Mouse (Mus musculus): ENCODE results near the gene Kif2c. TPM values are rescaled to one million over a fixed set of nuclear protein-coding genes. Genes with fewer than 3 reads are reported as not detected.

Gene Kif2c
- 4.2 and 9.1 TPM in 2 replicates for total RNA-seq (2014; rRNA removed)
- 4.4 and 5.0 TPM in 2 replicates for polyA plus RNA-seq (2015; fragmentation: Nextera tagmentation; extraction: Ambion mirVana)

- Histone ChIP-seq H3K4me3 (ENCODE audit: low read depth, low read length) (peak within 1 kb of the TSS; percentile 41), H3K9ac (peak within 1 kb of the TSS; percentile 57), H3K36me3 (ENCODE audit: insufficient read depth) (no peaks in the 10 kb centered on the region), H3K27ac (ENCODE audit: low read depth, low read length) (peak within 1 kb of the TSS; percentile 74; the same call in 1 of the 2 replicates), H3K4me1 (ENCODE audit: insufficient read depth) (no peaks in the 10 kb centered on the region; the same call in 1 of the 2 replicates), H3K27me3 (ENCODE audit: insufficient read depth, low read length) (no peaks in the 10 kb centered on the region), H3K4me2 (ENCODE audit: low read depth) (peak within 1 kb of the TSS; percentile 81), H3K9me3 (ENCODE audit: low read length) (no peaks in the 10 kb centered on the region)
- ATAC-seq (peak; percentile 100), DNase-seq (peak; percentile 97)
- under 1% methylated on average over 42 of the region's 42 CpGs for WGBS
- TF ChIP-seq CTCF (IDR thresholded peaks at IDR 0.05; ENCODE audit: low read depth), result no peak
Observed at GRCm38 (mm10) chr4:117181863-117182758, at the start of gene Kif2c. Gene Kif2c (minus strand): TSS chr4:117182639.

- WGBS, result 93% methylated on average over 2 of the region's 2 CpGs
- H3K9me3 ChIP-seq (ENCODE audit: low read length), result no peaks in the 10 kb centered on the region
- ATAC-seq (no peak), DNase-seq (no peak)
- no peaks in the 10 kb centered on the region for H3K36me3 ChIP-seq (ENCODE audit: insufficient read depth)
- H3K9ac ChIP-seq, result no peak overlapping the region
- H3K27me3 ChIP-seq (ENCODE audit: insufficient read depth, low read length), result no peaks in the 10 kb centered on the region
- no peak overlapping the region for H3K4me3 ChIP-seq (ENCODE audit: low read depth, low read length)
- H3K27ac ChIP-seq (ENCODE audit: low read depth, low read length), result no peak overlapping the region
- H3K4me2 ChIP-seq (ENCODE audit: low read depth), result no peak overlapping the region
- no peaks in the 10 kb centered on the region for H3K4me1 ChIP-seq (ENCODE audit: insufficient read depth)
- TF ChIP-seq CTCF (IDR thresholded peaks at IDR 0.05; ENCODE audit: low read depth), result no peak
Observed at GRCm38 (mm10) chr4:117231208-117231607, 48.8 kb upstream of the Kif2c start.

- TF ChIP-seq CTCF (IDR thresholded peaks at IDR 0.05; ENCODE audit: low read depth), result peak; percentile 44
- no peaks in the 10 kb centered on the region for H3K4me1 ChIP-seq (ENCODE audit: insufficient read depth)
- DNase-seq, result no peak
- no peak overlapping the region for H3K27ac ChIP-seq (ENCODE audit: low read depth, low read length)
- no peaks in the 10 kb centered on the region for H3K36me3 ChIP-seq (ENCODE audit: insufficient read depth)
- H3K4me2 ChIP-seq (ENCODE audit: low read depth), result no peak overlapping the region
- no peak for ATAC-seq
- no peaks in the 10 kb centered on the region for H3K27me3 ChIP-seq (ENCODE audit: insufficient read depth, low read length)
- no peak overlapping the region for H3K4me3 ChIP-seq (ENCODE audit: low read depth, low read length)
- 51% methylated on average over 10 of the region's 10 CpGs for WGBS
- no peaks in the 10 kb centered on the region for H3K9me3 ChIP-seq (ENCODE audit: low read length)
- no peak overlapping the region for H3K9ac ChIP-seq
Observed at GRCm38 (mm10) chr4:117230331-117230730, 47.9 kb upstream of the Kif2c start.

- no peaks in the 10 kb centered on the region for H3K9me3 ChIP-seq (ENCODE audit: low read length)
Observed at GRCm38 (mm10) chr4:117229590-117229989, 47.2 kb upstream of the Kif2c start.

GRCm38 (mm10) chr4:117225250-117225649 lies 42.8 kb upstream of the Kif2c start:
- no peak for TF ChIP-seq CTCF (IDR thresholded peaks at IDR 0.05; ENCODE audit: low read depth)
- Histone ChIP-seq H3K9me3 (ENCODE audit: low read length) (no peaks in the 10 kb centered on the region), H3K27ac (ENCODE audit: low read depth, low read length) (no peak overlapping the region), H3K4me1 (ENCODE audit: insufficient read depth) (no peaks in the 10 kb centered on the region), H3K4me3 (ENCODE audit: low read depth, low read length) (no peak overlapping the region), H3K27me3 (ENCODE audit: insufficient read depth, low read length) (no peaks in the 10 kb centered on the region), H3K4me2 (ENCODE audit: low read depth) (no peak overlapping the region), H3K9ac (no peak overlapping the region), H3K36me3 (ENCODE audit: insufficient read depth) (no peaks in the 10 kb centered on the region)
- DNase-seq, result no peak
- ATAC-seq, result no peak

More at GRCm38 (mm10) chr4:117229590-117229989, 47.2 kb upstream of the Kif2c start:
- DNase-seq (no peak), ATAC-seq (no peak)
- no peak overlapping the region for H3K9ac ChIP-seq
- no peak overlapping the region for H3K4me2 ChIP-seq (ENCODE audit: low read depth)
- H3K27me3 ChIP-seq (ENCODE audit: insufficient read depth, low read length), result no peaks in the 10 kb centered on the region
- no peaks in the 10 kb centered on the region for H3K4me1 ChIP-seq (ENCODE audit: insufficient read depth)
- H3K27ac ChIP-seq (ENCODE audit: low read depth, low read length), result no peak overlapping the region
- TF ChIP-seq CTCF (IDR thresholded peaks at IDR 0.05; ENCODE audit: low read depth), result no peak
- WGBS, result 79% methylated on average over 15 of the region's 15 CpGs
- no peaks in the 10 kb centered on the region for H3K36me3 ChIP-seq (ENCODE audit: insufficient read depth)
- no peak overlapping the region for H3K4me3 ChIP-seq (ENCODE audit: low read depth, low read length)

- Histone ChIP-seq H3K27me3 (ENCODE audit: insufficient read depth, low read length) (no peaks in the 10 kb centered on the region), H3K36me3 (ENCODE audit: insufficient read depth) (no peaks in the 10 kb centered on the region), H3K9me3 (ENCODE audit: low read length) (no peaks in the 10 kb centered on the region), H3K27ac (ENCODE audit: low read depth, low read length) (no peak overlapping the region), H3K9ac (no peak overlapping the region), H3K4me2 (ENCODE audit: low read depth) (no peak overlapping the region), H3K4me1 (ENCODE audit: insufficient read depth) (no peaks in the 10 kb centered on the region), H3K4me3 (ENCODE audit: low read depth, low read length) (no peak overlapping the region)
- no peak for ATAC-seq
- no peak for TF ChIP-seq CTCF (IDR thresholded peaks at IDR 0.05; ENCODE audit: low read depth)
- DNase-seq, result no peak
- 80% methylated on average over 8 of the region's 8 CpGs for WGBS
Observed at GRCm38 (mm10) chr4:117224122-117224521, 41.7 kb upstream of the Kif2c start.

GRCm38 (mm10) chr4:117223001-117223400 lies 40.6 kb upstream of the Kif2c start:
- H3K27me3 ChIP-seq (ENCODE audit: insufficient read depth, low read length), result no peaks in the 10 kb centered on the region
- H3K4me2 ChIP-seq (ENCODE audit: low read depth), result no peak overlapping the region
- ATAC-seq (no peak), DNase-seq (no peak)
- H3K27ac ChIP-seq (ENCODE audit: low read depth, low read length), result no peak overlapping the region
- H3K4me1 ChIP-seq (ENCODE audit: insufficient read depth), result no peaks in the 10 kb centered on the region
- no peaks in the 10 kb centered on the region for H3K9me3 ChIP-seq (ENCODE audit: low read length)
- WGBS, result 67% methylated on average over 5 of the region's 5 CpGs
- no peak for TF ChIP-seq CTCF (IDR thresholded peaks at IDR 0.05; ENCODE audit: low read depth)
- no peaks in the 10 kb centered on the region for H3K36me3 ChIP-seq (ENCODE audit: insufficient read depth)
- no peak overlapping the region for H3K9ac ChIP-seq
- H3K4me3 ChIP-seq (ENCODE audit: low read depth, low read length), result no peak overlapping the region
